Mouse (Mus musculus) adrenal gland, adult 2 months (tissue): ENCODE measurements around the gene Rbx1. TPM values are rescaled to one million over a fixed set of nuclear protein-coding genes. Genes with fewer than 3 reads are reported as not detected.

Experiments
- DNase-seq: peaks from one replicate; pipeline ENCODE4 v3.0.0; 2021
- polyA plus RNA-seq: library from polyadenylated mRNA; depleted of rRNA; stranded (reverse); fragments of >200 nt; gene quantifications from 2 replicates; pipeline ENCODE4 v1.2.3, GENCODE M21; 2012; rRNA removed
- total RNA-seq, 2 experiments: library from RNA; stranded (reverse); gene quantifications; 2 replicates each; pipeline ENCODE4 v1.2.3; 2021

Gene Rbx1
- total and polyA plus RNA-seq, 3 experiments: 16.8 to 150 (median 128) TPM

DNA sequence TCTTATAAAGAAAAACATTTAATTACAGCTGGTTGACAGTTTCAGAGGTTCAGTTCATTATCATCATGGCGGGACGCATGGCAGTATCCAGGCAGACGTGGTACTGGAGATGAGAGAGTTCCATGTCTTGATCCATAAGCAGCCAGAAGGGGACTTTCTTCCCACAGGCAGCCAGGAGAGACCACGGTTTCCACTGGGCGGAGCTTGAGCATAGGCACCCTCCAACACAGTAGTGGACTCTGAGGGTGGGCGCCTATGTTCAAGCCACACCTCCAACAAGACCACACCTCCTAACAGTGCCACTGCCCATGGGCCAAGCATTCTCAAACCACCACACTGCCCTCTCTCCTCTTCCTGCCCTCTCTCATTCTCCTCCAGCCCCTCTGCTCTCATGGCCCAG is 17.6 kb downstream of the Rbx1 start:
- no peak for DNase-seq

DNA sequence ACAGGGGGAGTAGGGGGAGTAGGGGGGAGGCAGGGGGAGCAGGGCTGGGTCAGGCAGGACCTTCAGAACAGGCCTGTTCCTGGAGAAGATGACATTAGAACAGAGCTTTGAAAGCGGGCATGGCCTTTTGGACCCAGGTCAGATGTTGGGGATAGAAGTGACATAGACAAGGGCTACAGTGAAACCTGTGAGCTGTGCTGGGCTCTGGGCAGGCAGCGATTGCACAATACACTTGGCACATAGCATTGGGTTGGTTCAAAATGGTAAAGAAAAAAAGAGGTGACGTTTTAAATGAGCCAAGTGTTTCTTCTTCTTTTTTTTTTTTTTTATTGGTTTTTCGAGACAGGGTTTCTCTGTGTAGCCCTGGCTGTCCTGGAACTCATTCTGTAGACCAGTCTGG is 19.4 kb downstream of the Rbx1 start:
- DNase-seq: no peak

DNA sequence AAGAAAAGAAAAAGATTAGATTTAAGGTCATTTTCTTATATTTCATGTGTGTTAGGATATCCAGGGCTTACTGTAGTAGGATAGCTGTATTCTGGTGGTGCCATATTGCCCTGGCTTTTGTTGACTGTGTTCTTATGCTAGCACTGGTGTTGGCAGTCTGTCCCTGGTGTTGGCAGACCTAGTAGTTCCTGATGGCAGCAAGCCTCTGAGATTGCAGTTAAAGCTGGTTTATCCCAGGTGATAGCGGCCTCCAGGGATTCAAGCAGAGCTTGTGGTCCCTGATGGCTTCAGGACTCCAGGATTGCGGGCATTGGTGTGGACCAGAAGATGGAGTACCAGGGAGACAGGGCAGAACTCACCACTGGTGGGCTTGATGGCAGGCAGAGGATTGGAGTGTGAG is 37.4 kb downstream of the Rbx1 start:
- no peak for DNase-seq

DNA sequence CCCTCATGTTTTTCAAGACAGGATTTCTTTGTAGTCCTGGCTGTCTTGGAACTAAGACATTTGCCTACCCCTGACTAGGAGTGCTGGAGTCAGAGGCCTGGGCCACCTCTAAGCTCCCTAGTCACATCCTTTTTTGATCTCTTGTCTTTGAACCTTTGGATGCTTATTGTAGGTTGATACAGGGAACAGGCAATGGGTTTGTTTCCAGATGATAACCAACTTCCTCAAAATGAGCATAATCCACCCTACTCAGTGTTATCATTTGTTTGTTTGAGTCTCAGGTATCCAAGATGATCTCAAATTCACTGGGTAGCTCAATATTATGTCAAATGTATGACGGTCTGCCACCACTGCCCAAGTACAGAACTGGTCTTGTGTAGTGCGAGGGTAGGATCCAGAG is 37.9 kb downstream of the Rbx1 start:
- DNase-seq: no peak

DNA sequence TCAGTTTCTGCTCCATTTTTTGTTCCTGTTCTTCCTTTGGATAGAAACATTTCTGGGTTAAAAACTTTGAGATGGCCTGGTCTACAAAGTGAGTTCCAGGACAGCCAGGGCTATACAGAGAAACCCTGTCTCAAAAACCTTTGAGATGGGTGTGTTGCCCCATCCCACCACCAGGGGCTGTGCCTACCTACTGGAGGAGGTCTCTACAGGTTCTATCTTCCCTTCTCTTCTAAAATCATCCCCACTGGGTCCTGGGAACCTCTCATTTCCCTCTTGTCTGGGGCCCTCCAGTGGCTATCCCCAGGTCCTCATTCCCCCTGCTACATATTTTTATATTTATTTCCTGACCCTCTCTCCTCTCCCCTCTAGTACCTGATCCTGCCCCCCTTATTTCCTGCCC is 41.1 kb downstream of the Rbx1 start:
- no peak for DNase-seq

DNA sequence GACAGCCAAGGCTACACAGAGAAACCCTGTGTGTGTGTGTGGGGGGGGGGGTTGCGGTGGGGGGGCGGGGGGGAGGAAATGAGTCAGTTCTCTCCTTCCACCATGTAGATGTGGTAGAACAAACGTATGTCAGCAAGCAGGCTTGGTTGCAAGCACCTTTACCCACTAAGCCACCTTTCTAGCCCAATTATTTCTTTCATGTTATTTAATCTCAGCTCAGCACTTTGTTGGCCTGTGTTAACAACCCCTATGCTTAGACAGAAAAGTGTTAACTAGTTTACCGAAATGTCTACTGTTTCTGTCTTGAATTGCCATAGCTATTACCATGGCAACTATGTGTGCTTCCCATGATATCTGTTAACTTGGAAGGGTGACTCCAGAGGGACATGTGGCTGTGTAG is 44.5 kb downstream of the Rbx1 start:
- DNase-seq: no peak

DNA sequence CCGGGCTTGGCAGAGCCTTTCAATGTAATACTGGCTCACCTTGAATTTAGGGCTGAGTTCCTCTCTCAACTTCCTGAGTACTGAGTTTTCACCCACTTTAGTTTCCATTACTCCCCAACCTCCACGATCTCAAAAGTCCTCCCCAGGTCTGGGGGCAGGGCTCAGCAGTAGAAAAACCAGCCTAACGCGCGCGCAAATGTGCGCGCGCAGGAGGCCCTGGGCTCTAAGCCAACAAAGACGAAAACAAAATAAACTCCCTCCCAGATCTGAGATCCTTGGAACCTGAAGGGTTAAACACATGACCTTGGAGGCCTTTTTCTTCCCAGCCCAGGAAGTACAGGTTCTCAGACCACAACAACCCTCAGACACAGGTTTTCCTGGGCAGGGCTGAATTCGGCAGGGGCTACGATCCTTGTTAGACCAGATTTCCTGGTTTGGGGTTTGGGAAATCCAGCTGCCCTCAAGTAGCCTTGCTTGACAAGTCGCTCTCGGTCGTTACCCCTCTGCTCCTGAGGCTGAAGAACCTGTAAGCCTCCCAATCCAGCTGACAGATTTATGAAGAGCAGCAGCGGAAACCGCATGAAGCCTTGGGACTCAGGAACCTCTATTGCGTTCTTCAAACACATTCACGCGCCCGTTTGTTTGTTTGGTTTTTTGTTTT is 45.6 kb downstream of the Rbx1 start:
- DNase-seq: peak; percentile 79

DNA sequence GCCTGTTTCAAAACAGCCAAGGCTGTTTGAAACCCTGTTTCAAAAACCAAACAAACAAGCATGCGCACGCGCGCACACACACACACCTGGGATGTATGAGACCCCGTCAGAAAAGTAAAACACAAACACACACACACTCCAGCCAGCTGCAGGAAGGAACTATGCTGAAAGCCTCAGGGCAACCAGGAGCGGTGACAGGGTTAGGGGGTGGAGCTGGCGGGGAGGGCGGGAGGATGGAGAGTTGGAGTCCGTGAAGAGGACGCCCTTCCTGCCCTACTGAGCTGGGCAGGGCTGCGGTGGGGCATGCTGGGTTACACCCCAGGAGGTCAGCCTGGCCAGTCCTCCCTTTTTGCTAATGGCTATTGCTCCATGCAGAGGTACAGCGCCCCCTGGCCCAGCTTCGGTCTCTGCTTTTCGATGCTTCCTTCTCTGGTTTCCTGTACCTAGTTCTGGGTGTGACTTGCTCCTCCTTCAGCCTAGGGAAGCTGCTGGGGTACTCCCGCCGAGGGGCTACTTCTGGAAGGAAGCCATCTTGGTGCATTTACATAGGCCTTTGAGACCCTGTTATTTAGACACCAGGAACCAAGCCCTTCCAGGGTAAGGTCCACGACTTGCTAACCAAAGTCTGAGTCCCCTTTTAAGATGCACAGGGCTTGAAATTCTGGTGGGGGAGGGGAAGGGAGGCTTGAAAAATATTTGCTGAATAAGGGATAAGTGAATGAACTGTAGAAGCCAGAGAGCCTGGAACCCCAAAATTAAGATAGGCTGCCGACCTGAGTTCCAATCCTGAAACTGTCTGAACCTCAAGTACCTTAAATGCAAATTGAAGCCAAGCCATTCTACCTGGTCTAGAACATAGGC is 48.2 kb downstream of the Rbx1 start:
- DNase-seq: peak; percentile 89

DNA sequence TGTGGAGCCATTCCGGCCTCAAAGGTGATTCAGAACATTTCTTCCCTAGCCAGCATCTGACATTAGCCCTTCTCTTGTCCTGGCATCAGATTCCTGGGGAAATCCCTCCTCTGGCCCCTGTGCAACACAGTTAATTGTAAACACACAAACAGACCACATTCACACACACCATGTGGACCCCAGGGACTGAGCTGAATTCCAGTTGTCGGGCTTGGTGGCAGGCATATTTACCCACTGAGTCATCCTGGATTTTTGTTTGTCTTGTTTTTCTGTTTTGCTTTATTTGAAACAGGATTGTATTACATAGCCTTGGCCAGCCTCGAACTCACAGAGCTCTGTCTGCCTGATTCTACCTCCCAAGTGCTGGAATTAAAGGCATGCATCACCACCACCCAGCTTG is 49.1 kb downstream of the Rbx1 start:
- no peak for DNase-seq

DNA sequence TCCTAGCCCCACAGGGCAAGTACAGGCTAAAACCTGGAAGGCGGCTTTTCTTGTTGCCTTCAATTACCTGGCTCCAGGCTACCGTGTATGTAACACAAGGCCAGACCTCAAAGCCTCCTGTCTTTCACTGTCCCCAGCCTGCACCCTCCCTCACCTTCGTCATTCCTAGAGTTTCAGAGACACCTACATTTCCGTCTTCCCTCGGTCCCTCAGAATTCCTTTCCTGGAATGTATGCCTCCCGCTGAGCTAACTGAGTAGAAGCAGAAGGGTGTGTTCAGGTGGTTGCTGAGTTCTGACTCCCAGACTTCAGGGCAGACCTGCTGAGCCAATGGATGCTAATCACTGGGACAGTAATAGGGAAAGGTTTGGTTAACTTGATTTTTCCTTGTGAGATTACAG is 51.9 kb downstream of the Rbx1 start:
- DNase-seq: no peak

DNA sequence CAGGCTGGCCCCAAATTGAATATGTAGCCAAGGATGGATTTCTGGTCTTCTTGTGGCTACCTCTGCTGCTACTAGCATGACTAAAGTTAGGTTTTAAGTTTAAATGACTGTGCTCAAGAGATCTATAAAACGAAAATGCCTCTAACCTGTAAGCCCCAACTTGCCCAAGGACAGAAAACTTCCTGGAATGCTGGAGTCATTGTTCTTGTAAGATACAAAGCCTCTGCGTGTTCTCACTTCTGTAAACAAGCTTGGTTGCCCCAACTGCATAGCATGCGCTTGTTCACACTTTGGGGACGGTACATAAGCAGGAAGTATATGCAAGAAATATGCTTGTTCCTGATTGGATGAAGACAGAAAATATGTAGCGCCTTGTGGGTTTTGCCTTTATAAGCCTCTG is 52.7 kb downstream of the Rbx1 start:
- no peak for DNase-seq

DNA sequence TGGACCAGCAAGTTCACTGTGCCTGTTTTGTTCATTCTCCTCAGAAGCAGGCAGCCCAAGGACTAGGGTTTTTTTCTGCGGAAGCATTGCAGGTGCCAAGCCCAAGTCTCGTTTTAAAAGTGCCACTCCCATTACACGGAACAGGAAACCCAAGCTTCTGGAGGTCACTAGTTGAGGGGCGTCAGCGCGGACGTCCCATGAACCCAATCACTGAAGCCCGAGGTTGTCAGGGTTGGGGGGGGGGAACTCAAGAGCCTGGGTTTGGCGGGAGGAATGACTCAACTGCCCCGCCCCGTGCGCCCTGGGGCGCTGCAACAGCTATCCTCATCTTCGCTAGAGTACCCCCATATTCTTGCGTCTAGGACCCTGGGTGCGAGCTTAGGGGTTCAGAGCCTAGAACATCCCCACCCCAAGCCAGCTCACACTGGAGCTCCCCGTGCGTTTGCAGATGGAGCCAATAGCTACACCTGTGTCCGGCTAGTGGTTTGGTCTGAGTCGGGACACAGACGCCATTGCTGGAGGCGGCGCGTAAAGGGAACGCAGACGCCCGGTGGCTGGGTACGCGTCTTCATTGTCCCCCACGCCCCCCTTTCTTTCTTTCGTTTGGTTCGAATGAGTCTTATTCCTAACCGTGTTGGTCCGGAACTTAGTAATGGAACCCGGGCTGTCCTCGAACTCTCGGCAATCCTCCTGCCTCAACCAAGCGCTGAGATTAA is 56.1 kb downstream of the Rbx1 start:
- peak; percentile 87 for DNase-seq

DNA sequence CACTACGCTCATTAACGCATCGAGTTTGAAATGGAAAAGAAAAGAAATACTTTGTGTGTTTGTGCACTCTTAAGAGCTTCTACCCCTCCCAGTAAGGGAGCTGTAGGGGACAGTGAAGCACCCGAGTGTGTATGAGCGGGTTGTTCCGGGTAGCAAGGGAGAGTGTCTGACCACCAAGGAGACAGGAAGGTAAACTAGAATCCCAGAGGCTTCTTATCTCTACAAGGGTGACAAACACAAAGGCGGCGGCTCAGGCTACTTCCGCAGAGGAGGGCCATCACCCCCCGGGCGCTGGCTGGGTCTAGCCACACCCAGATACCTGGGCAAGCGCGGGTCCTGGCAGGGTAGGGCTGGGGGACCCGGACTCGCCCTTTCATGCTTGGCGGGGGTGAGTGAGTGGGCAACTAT is 56.7 kb downstream of the Rbx1 start:
- no peak for DNase-seq

DNA sequence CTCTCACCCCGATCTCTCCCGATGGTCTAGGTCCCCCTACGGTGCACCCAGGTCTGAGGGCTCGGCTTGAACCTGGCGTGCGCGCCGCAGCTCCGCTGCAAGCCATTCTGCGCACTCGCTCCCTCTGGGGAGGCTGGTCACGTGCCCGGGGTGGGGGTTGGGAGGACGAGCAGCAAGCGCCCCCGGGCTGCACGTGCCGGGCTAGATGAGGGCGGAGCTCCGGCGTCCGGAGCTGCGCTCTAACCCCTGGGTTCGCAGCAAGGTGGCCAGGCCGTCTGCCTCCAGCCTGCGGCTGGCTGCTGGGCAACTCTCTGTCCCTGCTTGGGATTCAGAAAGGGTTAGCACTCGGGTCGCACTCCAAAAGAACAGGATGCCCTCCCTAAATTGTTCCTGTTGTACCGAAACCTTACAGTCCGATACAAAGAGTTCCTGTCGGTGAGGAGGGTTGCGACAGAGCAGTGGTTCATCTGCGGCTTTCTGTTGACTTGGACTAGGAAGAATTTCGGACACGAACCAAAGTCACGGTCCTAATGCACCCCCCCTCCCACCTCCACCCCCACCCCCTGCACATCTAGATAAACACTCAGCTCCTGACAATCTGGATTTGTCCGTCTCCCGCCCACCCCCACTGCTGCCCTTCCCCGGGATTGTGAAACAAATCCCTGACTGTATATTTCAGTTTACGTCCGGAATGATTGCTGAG is 57.2 kb downstream of the Rbx1 start:
- peak; percentile 98 for DNase-seq

DNA sequence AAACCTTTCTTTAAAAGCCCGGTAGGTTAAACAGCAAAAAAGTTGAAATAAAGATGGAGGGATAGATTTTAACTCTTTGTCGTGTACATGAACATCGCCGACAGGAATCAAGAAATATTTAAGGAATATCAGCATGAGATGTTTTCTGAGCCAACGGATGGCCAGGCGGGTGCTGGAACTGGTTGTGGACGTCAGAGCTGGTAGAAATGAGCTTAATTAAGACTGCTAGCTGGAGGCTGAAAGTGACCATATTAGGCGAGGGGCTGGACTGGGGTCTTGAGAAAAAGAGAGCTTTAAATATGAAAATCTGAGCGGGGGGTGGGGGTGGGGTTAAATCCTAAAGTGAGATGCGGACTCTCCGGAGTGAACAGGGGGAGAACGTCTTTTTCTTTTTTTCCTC is 57.8 kb downstream of the Rbx1 start:
- DNase-seq: peak; percentile 24

Other genes with a start within 250 kb of the Rbx1 start
- gene Mchr1, start 230.8 kb upstream of the Rbx1 start, total RNA-seq: under 1 TPM; 0.17 to 0.55 TPM
- gene Mchr1, start 230.8 kb upstream of the Rbx1 start, polyA plus RNA-seq: 0.45 and 0.86 TPM in 2 replicates
- 10 to 100 TPM; 77.4 to 99.9 TPM for gene Slc25a17, start 105.5 kb upstream of the Rbx1 start, total RNA-seq
- 16.8 and 19.8 TPM in 2 replicates for gene Slc25a17, start 105.5 kb upstream of the Rbx1 start, polyA plus RNA-seq
- 100 to 1,000 TPM; 246 to 354 TPM for gene St13, start 66.2 kb upstream of the Rbx1 start, total RNA-seq
- gene St13, start 66.2 kb upstream of the Rbx1 start, polyA plus RNA-seq: 31.1 and 40.3 TPM in 2 replicates
- 10 to 100 TPM; 27.7 to 34.8 TPM for gene Xpnpep3, start 66.2 kb upstream of the Rbx1 start, total RNA-seq
- 7.7 and 12.0 TPM in 2 replicates for gene Xpnpep3, start 66.2 kb upstream of the Rbx1 start, polyA plus RNA-seq
- not detected for gene Dnajb7, start 58.0 kb upstream of the Rbx1 start, total RNA-seq
- gene Dnajb7, start 58.0 kb upstream of the Rbx1 start, polyA plus RNA-seq: not detected in 2 replicates
- gene Ep300, start 119.1 kb downstream of the Rbx1 start, total RNA-seq: 10 to 100 TPM; 56.0 to 71.2 TPM
- gene Ep300, start 119.1 kb downstream of the Rbx1 start, polyA plus RNA-seq: 19.5 and 26.5 TPM in 2 replicates
- 10 to 100 TPM; 15.7 to 22.1 TPM for gene L3mbtl2, start 197.6 kb downstream of the Rbx1 start, total RNA-seq
- 11.2 and 12.8 TPM in 2 replicates for gene L3mbtl2, start 197.6 kb downstream of the Rbx1 start, polyA plus RNA-seq
- gene Chadl, start 231.0 kb downstream of the Rbx1 start, total RNA-seq: 1 to 10 TPM; 2.3 to 4.4 TPM
- 32.2 and 38.7 TPM in 2 replicates for gene Chadl, start 231.0 kb downstream of the Rbx1 start, polyA plus RNA-seq